Mouse (Mus musculus): ENCODE measurements around the gene Nid1.
A peak's percentile ranks its signal among the peaks of the same experiment; 100 is the strongest.
"Not testable (repeated sequence)": the region's sequence is repeated elsewhere in the genome, so short reads cannot be mapped to it uniquely, and the experiment has no call there.

Gene Nid1

GRCm38 (mm10) chr13:13437460-13438015 is at the start of gene Nid1:
Nid1 (plus strand) TSS chr13:13437551.
- peak; percentile 37 to 40 for DNase-seq

GRCm38 (mm10) chr13:13393228-13394095 is 43.9 kb upstream of the Nid1 start, which contains the start of gene Gpr137b:
Gpr137b (minus strand) TSS chr13:13394014.
- peak; percentile 65 to 69 for DNase-seq

- DNase-seq = peak; percentile 28 to 40
Measured at GRCm38 (mm10) chr13:13394096-13394395, 43.3 kb upstream of the Nid1 start.

- DNase-seq = not testable (repeated sequence)
Measured at GRCm38 (mm10) chr13:13400851-13401250, 36.5 kb upstream of the Nid1 start.

DNA sequence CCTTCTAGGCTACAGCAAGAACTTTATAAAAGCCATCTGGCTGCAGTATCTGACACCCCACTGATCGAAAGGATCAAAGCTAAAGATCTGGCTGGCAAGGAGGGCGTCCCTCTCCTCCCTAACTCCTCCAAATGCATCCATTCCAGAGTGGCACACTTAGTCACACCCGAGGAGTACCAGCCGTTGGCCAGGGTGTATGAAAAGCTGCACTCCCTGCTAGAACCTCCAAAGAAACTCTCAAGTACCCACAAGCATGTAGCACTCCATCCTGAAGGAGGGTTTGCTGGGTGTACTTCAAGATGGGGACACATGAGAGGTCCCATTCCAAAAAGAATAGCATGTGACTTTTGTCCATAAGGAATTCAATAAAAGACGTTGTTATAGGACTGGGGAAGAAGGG is 34.5 kb upstream of the Nid1 start:
- peak; percentile 26 to 45 for DNase-seq

- DNase-seq = not testable (repeated sequence)
Measured at GRCm38 (mm10) chr13:13403366-13403765, 34.0 kb upstream of the Nid1 start.

- DNase-seq = not testable (repeated sequence)
Measured at GRCm38 (mm10) chr13:13403839-13404238, 33.5 kb upstream of the Nid1 start.

DNA sequence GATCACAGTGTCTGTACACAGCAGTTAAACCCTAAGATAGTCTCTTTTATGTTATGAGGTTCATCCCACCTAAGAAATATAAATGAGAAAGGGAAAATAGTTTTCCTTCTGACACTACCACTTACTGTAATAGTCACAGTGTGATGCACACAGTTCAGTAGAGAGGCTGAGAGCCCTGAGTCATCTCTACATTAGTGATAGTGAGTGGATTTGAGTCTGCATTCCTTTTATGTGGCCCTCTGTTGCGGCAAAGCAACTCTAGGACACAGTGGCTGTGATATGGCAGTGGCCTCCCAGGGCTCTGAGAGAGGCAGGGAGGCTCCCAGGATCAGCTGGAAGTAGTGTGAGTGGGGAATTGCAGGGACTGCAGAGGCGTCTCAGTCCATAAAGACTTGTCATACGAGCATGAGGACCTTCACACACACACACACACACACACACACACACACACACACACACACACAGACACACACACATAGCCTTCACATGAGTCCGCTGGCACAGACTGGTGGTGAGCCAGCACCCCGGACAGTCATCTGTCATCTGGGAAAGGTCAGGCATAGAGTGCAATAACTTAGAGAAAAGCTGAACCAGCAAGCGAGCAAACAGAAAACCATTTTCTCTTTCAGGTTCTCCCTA is 32.7 kb upstream of the Nid1 start:
- DNase-seq = not testable (repeated sequence)

DNA sequence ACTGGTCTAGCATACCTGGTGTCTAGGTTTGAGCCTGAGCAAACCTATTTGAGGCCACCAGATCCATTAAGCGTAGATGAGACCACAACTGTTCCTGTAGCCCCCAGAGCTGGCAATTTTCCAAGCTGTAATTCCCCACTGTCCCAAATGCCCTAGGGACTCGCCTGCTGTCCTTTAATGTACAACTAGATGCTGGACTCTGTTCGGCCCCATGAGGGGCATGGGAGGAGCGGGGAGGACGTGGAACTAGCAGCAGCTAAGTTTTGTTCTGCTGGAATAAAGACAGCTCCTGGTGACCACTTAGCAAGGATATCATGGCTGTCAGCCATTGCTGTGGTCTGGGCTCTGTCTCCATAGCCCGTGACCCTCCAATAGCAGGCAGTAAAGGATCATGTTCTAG is 31.8 kb upstream of the Nid1 start:
- DNase-seq = not testable (repeated sequence)

DNA sequence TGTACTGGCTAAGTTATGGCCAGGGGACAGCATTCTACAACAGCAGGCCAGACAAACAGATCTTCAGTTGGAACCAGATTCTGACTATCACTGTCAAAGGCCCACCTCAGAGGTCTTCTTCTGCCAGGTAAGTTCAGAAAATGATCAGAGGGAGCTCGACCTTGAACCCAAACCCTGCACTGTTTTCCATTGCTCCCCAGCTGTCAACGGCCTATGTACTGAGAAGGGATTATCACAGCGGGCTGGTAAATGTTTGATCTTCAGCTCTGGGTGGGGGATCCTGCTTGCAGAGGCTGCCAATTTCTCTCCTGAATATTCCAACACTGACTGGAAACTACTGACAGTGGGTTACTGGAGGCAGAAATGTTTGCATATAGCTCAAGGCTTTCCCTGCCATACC is 23.1 kb upstream of the Nid1 start:
- no peak for DNase-seq

DNA sequence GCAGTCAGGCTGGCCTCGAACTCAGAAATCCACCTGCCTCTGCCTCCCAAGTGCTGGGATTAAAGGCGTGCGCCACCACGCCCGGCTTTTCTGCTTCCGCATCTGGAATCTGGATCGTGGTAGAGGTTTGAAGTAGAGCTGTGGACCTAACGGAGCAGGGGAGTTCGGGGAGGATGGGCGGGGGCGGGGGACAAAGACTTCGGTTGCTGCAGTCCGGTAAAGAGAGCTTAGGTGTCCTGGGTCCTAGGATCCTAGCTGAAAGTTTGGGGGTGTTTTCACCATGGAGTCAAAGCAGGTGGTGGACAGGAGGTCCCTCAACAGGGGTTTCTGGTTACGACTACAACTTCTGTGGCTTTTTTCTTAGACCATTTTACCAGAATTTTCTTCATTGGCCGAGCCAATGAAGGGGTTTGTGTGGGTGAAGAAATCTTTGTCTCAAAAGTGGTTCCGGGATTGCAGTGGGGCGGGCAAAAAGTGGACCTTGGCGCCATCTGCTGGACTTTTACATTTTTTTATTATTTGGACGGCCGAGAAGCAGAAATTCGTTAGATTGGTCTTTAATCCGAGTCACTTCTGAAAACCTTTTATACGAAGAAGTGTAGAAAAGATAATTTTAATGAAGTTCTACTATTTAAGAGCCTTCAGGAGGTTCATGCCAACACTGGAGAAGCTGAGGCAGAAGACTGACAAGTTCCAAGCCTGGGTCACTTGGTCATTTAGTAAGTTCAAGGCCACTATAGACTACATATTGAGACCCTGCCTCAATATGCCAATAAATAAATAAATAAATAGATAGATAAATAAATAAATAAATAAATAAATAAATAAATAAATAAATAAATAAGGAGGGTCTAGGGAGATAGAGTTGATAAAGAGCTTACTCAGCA is 22.0 kb upstream of the Nid1 start:
- DNase-seq = peak; percentile 34 to 62

DNA sequence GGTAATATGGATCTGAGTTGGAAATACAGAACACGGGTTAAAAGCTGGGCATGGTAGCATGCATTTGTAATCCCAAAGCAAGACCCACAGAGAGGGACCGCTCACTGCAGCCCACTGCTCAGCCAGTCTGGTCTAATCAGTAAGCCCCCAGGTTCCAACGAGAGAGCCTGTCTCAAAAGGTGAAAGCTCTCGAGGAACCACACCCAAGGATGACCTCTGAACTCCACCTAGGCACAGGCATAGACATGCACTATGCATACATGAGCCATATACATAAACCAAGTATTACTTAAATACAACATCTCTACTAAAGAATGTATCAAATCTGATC is 21.4 kb upstream of the Nid1 start:
- not testable (repeated sequence) for DNase-seq

DNA sequence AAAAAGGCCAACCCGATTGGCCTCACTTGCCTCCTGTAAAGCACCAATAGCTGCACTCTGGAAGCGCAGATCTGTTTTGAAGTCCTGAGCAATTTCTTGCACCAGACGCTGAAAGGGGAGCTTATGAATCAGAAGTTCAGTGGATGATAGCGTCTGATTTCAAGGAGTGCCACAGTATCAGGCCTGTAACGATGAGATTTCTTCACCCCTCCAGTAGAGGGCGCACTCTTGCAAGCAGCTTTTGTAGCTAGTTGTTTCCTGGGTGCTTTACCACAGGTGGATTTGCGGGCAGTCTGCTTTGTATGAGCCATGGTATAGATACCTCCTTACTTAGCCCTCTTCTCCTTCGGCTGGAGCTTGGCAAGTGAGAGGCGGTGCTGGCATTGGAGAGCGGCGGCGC is 18.5 kb upstream of the Nid1 start:
- not testable (repeated sequence) for DNase-seq

GRCm38 (mm10) chr13:13423301-13423700 is 14.1 kb upstream of the Nid1 start:
- DNase-seq = not testable (repeated sequence)

- not testable (repeated sequence) for DNase-seq
Measured at GRCm38 (mm10) chr13:13436161-13436560, 1.2 kb upstream of the Nid1 start.

GRCm38 (mm10) chr13:13438112-13438953 is 982 bp downstream of the Nid1 start:
- peak; percentile 14 to 19 for DNase-seq

DNA sequence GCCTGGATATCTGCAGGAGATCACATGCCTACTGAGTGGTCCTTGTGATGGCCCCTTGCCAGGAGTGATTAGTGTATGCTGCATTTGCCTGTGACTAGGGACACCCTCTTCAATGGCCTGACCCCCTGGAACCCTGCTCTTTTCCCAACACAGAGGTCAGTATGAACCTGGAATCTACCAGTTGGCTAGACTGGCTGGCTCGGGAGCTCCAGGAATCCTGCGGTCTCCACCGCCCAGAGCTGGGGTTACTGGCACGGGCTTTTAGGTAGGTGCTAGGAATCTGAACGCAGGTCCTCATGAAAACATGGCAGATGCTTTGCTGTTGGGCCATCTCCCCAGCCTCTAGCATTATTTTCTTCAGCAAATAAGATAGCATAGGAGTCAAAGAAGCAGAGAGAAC is 8.2 kb downstream of the Nid1 start:
- DNase-seq = not testable (repeated sequence)

GRCm38 (mm10) chr13:13446711-13447443 is 9.5 kb downstream of the Nid1 start:
- not testable (repeated sequence) for DNase-seq

GRCm38 (mm10) chr13:13449981-13450380 is 12.6 kb downstream of the Nid1 start:
- not testable (repeated sequence) for DNase-seq

GRCm38 (mm10) chr13:13450931-13451330 is 13.6 kb downstream of the Nid1 start:
- not testable (repeated sequence) for DNase-seq

GRCm38 (mm10) chr13:13453332-13453731 is 16.0 kb downstream of the Nid1 start:
- DNase-seq = not testable (repeated sequence)

Data from lung, adult 18-20 months (tissue).